Mouse (Mus musculus): Measurements from ENCODE around the gene Islr.
A peak's percentile ranks its signal among the peaks of the same experiment; 100 is the strongest.
"Not testable (repeated sequence)": the region's sequence is repeated elsewhere in the genome, so short reads cannot be mapped to it uniquely, and the experiment has no call there.

The Islr gene

GRCm38 (mm10) chr9:58203516-58204447 is at the start of gene Islr, which contains the start of gene Islr2:
TSS of gene Islr (minus strand) at chr9:58204306.
TSS of gene Islr2 (minus strand) at chr9:58204319.
- peak; percentile 70 for DNase-seq (ENCODE audit: extremely low spot score, low read depth, low spot score)

GRCm38 (mm10) chr9:58253805-58254122 is 49.7 kb upstream of the Islr start:
- not testable (repeated sequence) for DNase-seq (ENCODE audit: extremely low spot score, low read depth, low spot score)

GRCm38 (mm10) chr9:58253033-58253804 is 49.1 kb upstream of the Islr start, which contains the start of gene Stoml1:
TSS of gene Stoml1 (plus strand) at chr9:58253164.
- DNase-seq (ENCODE audit: extremely low spot score, low read depth, low spot score): peak; percentile 69

GRCm38 (mm10) chr9:58250730-58251129 is 46.6 kb upstream of the Islr start:
- not testable (repeated sequence) for DNase-seq (ENCODE audit: extremely low spot score, low read depth, low spot score)

GRCm38 (mm10) chr9:58250322-58250721 is 46.2 kb upstream of the Islr start:
- no peak for DNase-seq (ENCODE audit: extremely low spot score, low read depth, low spot score)

- DNase-seq (ENCODE audit: extremely low spot score, low read depth, low spot score): no peak
Measured at GRCm38 (mm10) chr9:58249592-58250192, 45.6 kb upstream of the Islr start, which contains the start of gene Pml. TSS of gene Pml (minus strand) at chr9:58249786.

- no peak for DNase-seq (ENCODE audit: extremely low spot score, low read depth, low spot score)
Measured at GRCm38 (mm10) chr9:58248746-58249413, 44.8 kb upstream of the Islr start.

GRCm38 (mm10) chr9:58247064-58247759 is 43.1 kb upstream of the Islr start:
- DNase-seq (ENCODE audit: extremely low spot score, low read depth, low spot score): no peak

GRCm38 (mm10) chr9:58246083-58246591 is 42.0 kb upstream of the Islr start:
- no peak for DNase-seq (ENCODE audit: extremely low spot score, low read depth, low spot score)

- DNase-seq (ENCODE audit: extremely low spot score, low read depth, low spot score): no peak
Measured at GRCm38 (mm10) chr9:58243696-58244095, 39.6 kb upstream of the Islr start.

- DNase-seq (ENCODE audit: extremely low spot score, low read depth, low spot score): no peak
Measured at GRCm38 (mm10) chr9:58242696-58243095, 38.6 kb upstream of the Islr start.

GRCm38 (mm10) chr9:58241780-58242485 is 37.8 kb upstream of the Islr start:
- DNase-seq (ENCODE audit: extremely low spot score, low read depth, low spot score): no peak

- no peak for DNase-seq (ENCODE audit: extremely low spot score, low read depth, low spot score)
Measured at GRCm38 (mm10) chr9:58234502-58235015, 30.5 kb upstream of the Islr start.

- no peak for DNase-seq (ENCODE audit: extremely low spot score, low read depth, low spot score)
Measured at GRCm38 (mm10) chr9:58232374-58232773, 28.3 kb upstream of the Islr start.

- DNase-seq (ENCODE audit: extremely low spot score, low read depth, low spot score): no peak
Measured at GRCm38 (mm10) chr9:58231746-58232145, 27.6 kb upstream of the Islr start.

GRCm38 (mm10) chr9:58228777-58229466 is 24.8 kb upstream of the Islr start:
- DNase-seq (ENCODE audit: extremely low spot score, low read depth, low spot score): no peak

- DNase-seq (ENCODE audit: extremely low spot score, low read depth, low spot score): no peak
Measured at GRCm38 (mm10) chr9:58225915-58226913, 22.1 kb upstream of the Islr start.

Data from hindlimb bud, embryonic 11.5 days (tissue).